Mouse (Mus musculus) cerebellum, adult 2 months (tissue): Measurements from ENCODE around the gene Rrp7a. TPM values are rescaled to one million over a fixed set of nuclear protein-coding genes. Genes with fewer than 3 reads are reported as not detected.

Experiments
- DNase-seq, 2 experiments: peaks; one replicate each; pipeline ENCODE4 v3.0.0; 2021
- H3K27ac ChIP-seq: fragments of 200-500 bp; 2 replicates; pipeline ENCODE4 v1.5.1; 2012; ENCODE audit warnings: low read length, control low read depth, inconsistent platforms; ENCODE audit not compliant: insufficient read depth
- H3K27me3 ChIP-seq: fragments of 200-500 bp; 2 replicates; pipeline ENCODE4 v1.6.1; 2012; ENCODE audit warnings: inconsistent platforms, mild to moderate bottlenecking, low read length, moderate library complexity; ENCODE audit not compliant: control insufficient read depth, insufficient read depth
- H3K4me1 ChIP-seq: fragments of 200-500 bp; 2 replicates; pipeline ENCODE4 v1.6.1; 2011; ENCODE audit warnings: low read length; ENCODE audit not compliant: control insufficient read depth, insufficient read depth
- H3K4me3 ChIP-seq: fragments of 200-500 bp; replicated peaks from 2 replicates; pipeline ENCODE3; 2011; ENCODE audit warnings: mild to moderate bottlenecking, low read depth, low read length, control low read depth; ENCODE audit not compliant: insufficient read depth
- CTCF ChIP-seq: fragments of 200-500 bp; IDR thresholded peaks from 2 replicates; pipeline ENCODE4 v1.5.1; 2011; ENCODE audit warnings: low read depth, mild to moderate bottlenecking, control low read depth, low read length, moderate library complexity, borderline replicate concordance; ENCODE audit not compliant: insufficient read depth
- POLR2A ChIP-seq: fragments of 200-500 bp; IDR thresholded peaks from 2 replicates; pipeline ENCODE4 v1.6.1; 2011; ENCODE audit warnings: low read length, control low read depth, borderline replicate concordance; ENCODE audit not compliant: insufficient read depth
- WGBS: fragments of 180-500 bp; shearing (Covaris S2); methylation state at CpG from one replicate; pipeline ENCODE4 v1.1.7; 2018; 5-methylcytosine and 5-hydroxymethylcytosine counted together
- polyA plus RNA-seq: library from polyadenylated mRNA; depleted of rRNA; stranded (reverse); fragments of >200 nt; gene quantifications from 2 replicates; pipeline ENCODE4 v1.2.3, GENCODE M21; 2012

Rrp7a gene
- polyA plus RNA-seq, 1 experiment: 114 TPM

GRCm38 (mm10) chr15:83084022-83084640 lies 38.5 kb downstream of the Rrp7a start:
- H3K4me1 ChIP-seq: no peaks in the 10 kb centered on the region
- no peak overlapping the region for H3K27ac ChIP-seq
- DNase-seq: no peak
- 22% methylated on average over 13 of the region's 13 CpGs for WGBS
- TF ChIP-seq POLR2A: no peak
- TF ChIP-seq CTCF: no peak
- H3K27me3 ChIP-seq: no peaks in the 10 kb centered on the region; the same call in 1 of the 2 replicates
- no peak overlapping the region for H3K4me3 ChIP-seq

DNA sequence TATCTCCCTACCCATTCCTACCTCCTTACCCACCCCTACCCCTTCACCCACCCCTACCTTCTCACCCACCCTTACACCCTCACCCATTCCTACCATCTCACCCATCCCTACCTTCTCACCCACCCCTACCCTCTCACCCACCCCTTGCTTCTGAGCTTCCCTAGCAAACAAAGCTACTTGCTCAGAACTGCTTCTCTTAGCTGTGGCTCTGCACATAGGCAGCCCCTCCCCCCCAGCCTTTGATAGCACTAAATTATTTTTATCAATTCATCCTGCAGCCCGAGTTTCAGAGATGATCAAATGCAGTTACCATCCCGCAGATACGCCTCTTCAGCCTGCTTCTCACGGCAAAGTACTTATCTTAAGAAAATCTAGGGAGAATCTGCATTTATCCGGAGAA lies 39.1 kb downstream of the Rrp7a start:
- Histone ChIP-seq H3K4me1 (no peaks in the 10 kb centered on the region), H3K4me3 (no peak overlapping the region), H3K27ac (no peak overlapping the region), H3K27me3 (no peaks in the 10 kb centered on the region; the same call in 1 of the 2 replicates)
- DNase-seq: no peak
- 52% methylated on average over 5 of the region's 5 CpGs for WGBS
- no peak for TF ChIP-seq POLR2A
- TF ChIP-seq CTCF: no peak

- Histone ChIP-seq H3K27me3 (no peaks in the 10 kb centered on the region), H3K27ac (no peak overlapping the region), H3K4me3 (no peak overlapping the region), H3K4me1 (no peaks in the 10 kb centered on the region)
- 70% methylated on average over 27 of the region's 27 CpGs for WGBS
- TF ChIP-seq CTCF (no peak), POLR2A (no peak)
- DNase-seq: no peak
These were observed 46.7 kb downstream of the Rrp7a start for GRCm38 (mm10) chr15:83075607-83076525.

DNA sequence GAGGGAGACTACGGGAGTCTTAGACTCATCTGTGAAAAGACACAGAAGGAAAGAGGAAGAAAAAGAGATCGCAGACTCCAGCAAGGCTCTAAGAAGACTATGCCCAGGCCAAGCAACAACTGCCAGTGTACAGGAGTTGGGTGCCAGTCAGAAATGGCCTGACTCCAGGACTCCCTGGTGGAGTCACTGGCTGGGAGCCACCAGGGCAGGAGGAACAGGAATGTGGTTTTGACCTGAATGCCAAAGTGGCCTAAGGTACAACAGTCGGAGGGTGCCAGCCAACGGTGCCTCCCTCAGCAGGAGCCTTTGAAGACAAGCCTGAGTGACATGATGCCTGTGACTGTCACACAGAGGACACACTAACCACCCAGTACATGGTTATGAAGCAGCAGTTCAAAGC lies 48.4 kb downstream of the Rrp7a start:
- H3K4me1 ChIP-seq: no peaks in the 10 kb centered on the region
- H3K4me3 ChIP-seq: no peak overlapping the region
- peak in 1 of 2 experiments; percentile 17 for DNase-seq
- no peak overlapping the region for H3K27ac ChIP-seq
- WGBS: 23% methylated on average over 4 of the region's 4 CpGs
- TF ChIP-seq POLR2A: no peak
- TF ChIP-seq CTCF: no peak
- H3K27me3 ChIP-seq: no peaks in the 10 kb centered on the region

- 90% methylated on average over 5 of the region's 5 CpGs for WGBS
- DNase-seq: no peak
- no peak overlapping the region for H3K4me3 ChIP-seq
- no peaks in the 10 kb centered on the region for H3K27me3 ChIP-seq
- TF ChIP-seq POLR2A: no peak
- TF ChIP-seq CTCF: no peak
- no peaks in the 10 kb centered on the region for H3K4me1 ChIP-seq
- H3K27ac ChIP-seq: no peak overlapping the region
These were observed 50.8 kb downstream of the Rrp7a start for GRCm38 (mm10) chr15:83071752-83072151.

DNA sequence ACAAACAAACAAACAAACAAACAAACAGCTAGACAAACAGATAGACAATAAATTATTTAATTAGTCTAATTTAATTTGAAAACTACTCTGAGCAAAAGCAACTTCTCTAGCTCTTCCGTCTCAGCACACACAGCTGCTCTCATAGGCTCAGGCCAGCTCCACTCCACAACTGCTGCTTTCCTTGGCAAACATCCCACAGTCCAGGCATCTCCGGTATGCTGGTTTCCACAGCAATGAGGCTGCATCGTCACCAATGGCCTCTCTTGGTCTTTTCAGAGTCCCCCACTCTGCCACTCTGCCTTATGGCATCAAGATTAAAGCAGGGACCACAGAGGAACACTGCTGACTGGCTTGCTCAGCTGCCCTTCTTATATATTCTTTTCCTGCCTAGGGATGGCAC lies 51.7 kb downstream of the Rrp7a start:
- 36% methylated on average over 3 of the region's 3 CpGs for WGBS
- no peaks in the 10 kb centered on the region for H3K4me1 ChIP-seq
- TF ChIP-seq CTCF (no peak), POLR2A (no peak)
- no peak overlapping the region for H3K4me3 ChIP-seq
- no peak for DNase-seq
- H3K27me3 ChIP-seq: no peaks in the 10 kb centered on the region
- H3K27ac ChIP-seq: no peak overlapping the region

DNA sequence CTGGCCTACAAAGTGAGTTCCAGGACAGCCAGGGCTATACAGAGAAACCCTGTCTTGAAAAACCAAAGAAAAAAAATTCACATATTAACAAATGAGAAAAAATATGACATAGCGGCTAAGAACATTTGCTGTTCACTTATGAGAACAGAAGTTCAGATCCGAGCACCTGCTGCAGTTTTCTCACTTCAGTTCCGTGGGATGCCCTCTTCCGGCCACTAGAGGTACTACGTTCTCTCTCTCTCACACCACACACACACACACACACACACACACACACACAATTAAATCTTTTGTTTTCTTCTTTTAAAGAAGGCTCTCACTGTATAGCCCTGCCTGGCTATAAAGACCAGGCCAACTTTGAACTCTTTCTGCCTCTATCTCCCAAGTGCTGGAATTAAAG lies 54.3 kb downstream of the Rrp7a start:
- no peak for DNase-seq
- H3K27me3 ChIP-seq: no peaks in the 10 kb centered on the region
- TF ChIP-seq CTCF (no peak), POLR2A (no peak)
- 97% methylated on average over 5 of the region's 5 CpGs for WGBS
- H3K4me1 ChIP-seq: no peaks in the 10 kb centered on the region
- no peak overlapping the region for H3K4me3 ChIP-seq
- no peak overlapping the region for H3K27ac ChIP-seq
